Mouse (Mus musculus) CH12.LX (cell line): ENCODE measurements around the gene Qpctl. TPM values are rescaled to one million over a fixed set of nuclear protein-coding genes. Genes with fewer than 3 reads are reported as not detected.

Source experiments
- DNase-seq: peaks from one replicate; pipeline ENCODE4 v3.0.0-alpha.2; 2013; ENCODE audit errors: extremely low read depth
- H3K27ac ChIP-seq: 2 replicates; pipeline ENCODE4 v1.5.1; 2012; ENCODE audit warnings: low read depth, mild to moderate bottlenecking, control low read depth, moderate library complexity; ENCODE audit not compliant: insufficient read depth
- H3K27me3 ChIP-seq: replicated peaks from 2 replicates; pipeline ENCODE3; 2012; ENCODE audit warnings: inconsistent platforms
- H3K36me3 ChIP-seq, 2 experiments: replicated peaks in 1 of 2; 2 replicates each; pipeline versions ENCODE3 to v1.6.1; 2012; ENCODE audit warnings: inconsistent platforms in 1 of 2, low read length in 1 of 2, mild to moderate bottlenecking in 1 of 2, mixed read lengths in 1 of 2, moderate library complexity in 1 of 2; ENCODE audit not compliant: control insufficient read depth in 1 of 2, insufficient read depth in 1 of 2
- H3K4me1 ChIP-seq, 2 experiments: 2 replicates each; pipeline ENCODE4 v1.6.1; 2012; ENCODE audit warnings: inconsistent platforms in 1 of 2, moderate library complexity in 1 of 2; ENCODE audit not compliant: insufficient read depth in 2 of 2, control insufficient read depth in 1 of 2
- H3K4me2 ChIP-seq: 2 replicates; pipeline ENCODE4 v1.6.1; 2012; ENCODE audit warnings: low read depth, mild to moderate bottlenecking, control low read depth; ENCODE audit not compliant: poor library complexity, insufficient read depth, severe bottlenecking
- H3K4me3 ChIP-seq, 3 experiments: fragments of 150-350 bp in 1 of 3; sonication (generic) in 1 of 3; replicated peaks in 1 of 3; 2 replicates each; pipeline versions ENCODE3 to v1.5.1; 2011 to 2012; ENCODE audit warnings: low read depth in 2 of 3, low read length in 2 of 3, mild to moderate bottlenecking in 2 of 3, moderate library complexity in 2 of 3, control low read depth in 1 of 3, improper control_type of control experiment in 1 of 3, inconsistent platforms in 1 of 3, mixed read lengths in 1 of 3; ENCODE audit not compliant: poor library complexity in 1 of 3
- H3K79me2 ChIP-seq: replicated peaks from 2 replicates; pipeline ENCODE4 v1.6.1; 2012; ENCODE audit warnings: mild to moderate bottlenecking, moderate library complexity; ENCODE audit not compliant: control insufficient read depth, poor library complexity, insufficient read depth, severe bottlenecking; ENCODE audit errors: extremely low read depth
- H3K9ac ChIP-seq: 2 replicates; pipeline ENCODE4 v1.6.1; 2012; ENCODE audit warnings: low read depth, mild to moderate bottlenecking, control low read depth, moderate library complexity; ENCODE audit not compliant: insufficient read depth
- H3K9me3 ChIP-seq: replicated peaks from 2 replicates; pipeline ENCODE3; 2012; ENCODE audit warnings: low read length, inconsistent platforms, mixed read lengths
- CHD1 ChIP-seq: IDR thresholded peaks from 2 replicates; pipeline ENCODE4 v1.6.1; 2012; ENCODE audit warnings: low read depth, low read length, improper control_type of control experiment, inconsistent platforms
- E2F4 ChIP-seq: IDR thresholded peaks from 2 replicates; pipeline ENCODE4 v1.6.1; 2011; ENCODE audit warnings: low read depth, low read length, improper control_type of control experiment; ENCODE audit not compliant: insufficient replicate concordance
- ELF1 ChIP-seq: IDR thresholded peaks from 2 replicates; pipeline ENCODE4 v1.6.1; 2014; ENCODE audit warnings: low read depth, mild to moderate bottlenecking, inconsistent platforms, low read length, improper control_type of control experiment
- EP300 ChIP-seq: IDR thresholded peaks from 2 replicates; pipeline ENCODE4 v1.6.1; 2011; ENCODE audit warnings: low read length, improper control_type of control experiment
- ETS1 ChIP-seq: conservative IDR thresholded peaks from 2 replicates; pipeline ENCODE4 v1.6.1; 2012; ENCODE audit warnings: low read depth, mild to moderate bottlenecking, inconsistent platforms, low read length, improper control_type of control experiment, moderate library complexity
- GABPA ChIP-seq: IDR thresholded peaks from 2 replicates; pipeline ENCODE4 v1.6.1; 2012; ENCODE audit warnings: low read depth, low read length, improper control_type of control experiment, inconsistent platforms; ENCODE audit not compliant: insufficient replicate concordance
- JUN ChIP-seq: IDR thresholded peaks from 2 replicates; pipeline ENCODE4 v1.6.1; 2011; ENCODE audit warnings: low read depth, mild to moderate bottlenecking, low read length, improper control_type of control experiment, moderate library complexity; ENCODE audit not compliant: insufficient read depth
- JUND ChIP-seq: conservative IDR thresholded peaks from 2 replicates; pipeline ENCODE4 v1.6.1; 2011; ENCODE audit warnings: low read depth, low read length, improper control_type of control experiment
- MAFK ChIP-seq: IDR thresholded peaks from 2 replicates; pipeline ENCODE4 v1.6.1; 2011; ENCODE audit warnings: low read length, improper control_type of control experiment; ENCODE audit not compliant: insufficient replicate concordance
- MAX ChIP-seq: IDR thresholded peaks from 2 replicates; pipeline ENCODE4 v1.6.1; 2011; ENCODE audit warnings: low read length, improper control_type of control experiment
- MAZ ChIP-seq: IDR thresholded peaks from 2 replicates; pipeline ENCODE4 v1.6.1; 2012; ENCODE audit warnings: low read depth, mild to moderate bottlenecking, inconsistent platforms, low read length, improper control_type of control experiment, moderate library complexity
- MEF2A ChIP-seq: IDR thresholded peaks from 2 replicates; pipeline ENCODE4 v1.6.1; 2014; ENCODE audit warnings: low read depth, mild to moderate bottlenecking, inconsistent platforms, low read length, improper control_type of control experiment, borderline replicate concordance
- MXI1 ChIP-seq: IDR thresholded peaks from 2 replicates; pipeline ENCODE4 v1.6.1; 2011; ENCODE audit warnings: mild to moderate bottlenecking, low read depth, low read length, improper control_type of control experiment
- MYC ChIP-seq: IDR thresholded peaks from 2 replicates; pipeline ENCODE4 v1.6.1; 2011; ENCODE audit warnings: low read depth, mild to moderate bottlenecking, improper control_type of control experiment, low read length
- NELFE ChIP-seq: IDR thresholded peaks from 2 replicates; pipeline ENCODE4 v1.6.1; 2011; ENCODE audit warnings: low read depth, low read length, improper control_type of control experiment
- NRF1 ChIP-seq: IDR thresholded peaks from 2 replicates; pipeline ENCODE4 v1.6.1; 2014; ENCODE audit warnings: low read depth, mild to moderate bottlenecking, inconsistent platforms, low read length, improper control_type of control experiment, moderate library complexity
- POLR2AphosphoS2 ChIP-seq: IDR thresholded peaks from 2 replicates; pipeline ENCODE4 v1.6.1; 2011; ENCODE audit warnings: low read depth, low read length, improper control_type of control experiment
- RCOR1 ChIP-seq: conservative IDR thresholded peaks from 2 replicates; pipeline ENCODE4 v1.6.1; 2012; ENCODE audit warnings: low read depth, mild to moderate bottlenecking, inconsistent platforms, low read length, improper control_type of control experiment
- SIN3A ChIP-seq: IDR thresholded peaks from 2 replicates; pipeline ENCODE4 v1.6.1; 2012; ENCODE audit warnings: low read length, improper control_type of control experiment, inconsistent platforms
- UBTF ChIP-seq: IDR thresholded peaks from 2 replicates; pipeline ENCODE4 v1.6.1; 2012; ENCODE audit warnings: low read depth, mild to moderate bottlenecking, inconsistent platforms, low read length, improper control_type of control experiment, moderate library complexity
- USF2 ChIP-seq: conservative IDR thresholded peaks from 2 replicates; pipeline ENCODE4 v1.6.1; 2011; ENCODE audit warnings: low read depth, low read length, improper control_type of control experiment
- ZC3H11A ChIP-seq: IDR thresholded peaks from 2 replicates; pipeline ENCODE4 v1.6.1; 2012; ENCODE audit warnings: low read depth, mild to moderate bottlenecking, inconsistent platforms, low read length, improper control_type of control experiment
- ZKSCAN1 ChIP-seq: IDR thresholded peaks from 2 replicates; pipeline ENCODE4 v1.6.1; 2012; ENCODE audit warnings: low read depth, inconsistent platforms, low read length, improper control_type of control experiment, borderline replicate concordance
- dilution Hi-C: fragments of 300-500 bp; cut with MboI; formaldehyde crosslinking; loops from 2 replicates; pipeline ENCODE4 v1.14.3; 2020; ENCODE audit warnings: low sequenced_read_pairs; ENCODE audit not compliant: extremely low pct_unique_long_range_greater_than_20kb, extremely low pct_ligation_motif_present
- in situ Hi-C: fragments of 300-500 bp; cut with MboI; formaldehyde crosslinking; loops from 3 replicates; pipeline ENCODE4 v1.14.3; 2019; ENCODE audit warnings: low sequenced_read_pairs, low pct_ligation_motif_present, low pct_unique_long_range_greater_than_20kb, mixed read lengths
- polyA plus RNA-seq: library from polyadenylated mRNA; unstranded; fragments of >175 nt; gene quantifications from 2 replicates; pipeline ENCODE4 v1.2.1, GENCODE M21; 2012; ENCODE audit warnings: low read depth; ENCODE audit not compliant: insufficient read length
- total RNA-seq, 2 experiments: library from RNA; depleted of rRNA; stranded (reverse); fragments of 300-350 nt in 1 of 2; fragments of >200 nt in 1 of 2; gene quantifications; 2 replicates each; pipeline ENCODE4 v1.2.3; 2012 to 2014

Gene Qpctl
- total and polyA plus RNA-seq, 3 experiments: 5.2 to 9.8 (median 9.6) TPM

DNA sequence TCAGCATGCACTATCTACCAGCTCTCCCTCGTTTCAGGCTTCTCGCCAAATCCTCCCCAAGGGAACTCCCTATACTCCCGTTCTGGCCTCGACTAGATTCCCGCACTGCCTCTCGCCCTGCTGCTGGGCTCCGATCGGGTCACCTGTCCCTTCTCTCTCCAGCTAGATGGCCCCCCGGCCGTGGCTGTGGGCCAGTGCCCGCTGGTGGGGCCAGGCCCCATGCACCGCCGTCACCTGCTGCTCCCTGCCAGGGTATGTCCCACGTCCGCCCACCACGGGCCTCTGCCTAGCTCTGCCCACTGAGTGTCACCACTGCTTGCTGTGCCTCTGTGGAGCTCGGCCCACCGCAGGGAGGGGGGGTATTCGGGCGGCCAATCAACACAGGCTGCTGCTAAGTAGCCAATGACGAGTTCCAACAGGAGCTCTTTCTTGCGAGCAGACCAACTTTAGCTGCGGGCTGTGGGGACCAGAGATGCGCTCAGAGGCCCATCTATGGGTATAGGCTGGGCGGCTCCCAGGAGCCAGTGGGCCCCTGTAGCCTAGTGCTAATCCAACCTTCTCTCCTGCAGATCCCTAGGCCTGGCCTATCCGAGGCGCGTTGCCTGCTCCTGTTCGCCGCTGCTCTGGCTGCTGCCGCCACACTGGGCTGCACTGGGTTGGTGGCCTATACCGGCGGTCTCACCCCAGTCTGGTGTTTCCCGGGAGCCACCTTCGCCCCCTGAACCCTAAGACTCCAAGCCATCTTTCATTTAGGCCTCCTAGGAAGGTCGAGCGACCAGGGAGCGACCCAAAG, 56.5 kb downstream of the Qpctl start:
- Histone ChIP-seq H3K9ac (0 out of 2 replicates have a peak overlapping the region, but pooled peaks have one; percentile 3), H3K27ac (no peak overlapping the region), H3K4me3 (peak overlapping the region in 1 of 3 experiments; percentile 23), H3K4me2 (peak overlapping the region; percentile 76), H3K27me3 (peaks cover 82% of the 10 kb centered on the region), H3K9me3 (no peaks in the 10 kb centered on the region), H3K36me3 (no peaks in the 10 kb centered on the region), H3K4me1 (peaks cover 5 to 28% of the 10 kb centered on the region in 2 experiments; a peak in 3 of 4 replicates), H3K79me2 (no peaks in the 10 kb centered on the region)
- no peak for DNase-seq
- dilution Hi-C loops (no loop called here), in situ Hi-C loops (no loop called here)
- TF ChIP-seq JUN (no peak), UBTF (no peak), MAX (no peak), RCOR1 (no peak), NELFE (no peak), USF2 (no peak), MYC (no peak), JUND (no peak), EP300 (no peak), ZKSCAN1 (no peak), SIN3A (no peak), MXI1 (no peak), MAZ (no peak), E2F4 (no peak), CHD1 (no peak), GABPA (no peak), ETS1 (no peak)

GRCm38 (mm10) chr7:19091913-19092312, 57.2 kb downstream of the Qpctl start:
- dilution Hi-C loops: no loop called here
- Histone ChIP-seq H3K4me1 (peaks cover 5 to 29% of the 10 kb centered on the region in 2 experiments; a peak in 3 of 4 replicates), H3K4me3 (no peak overlapping the region), H3K9ac (no peak overlapping the region), H3K4me2 (no peak overlapping the region), H3K27ac (no peak overlapping the region), H3K9me3 (no peaks in the 10 kb centered on the region), H3K79me2 (no peaks in the 10 kb centered on the region), H3K36me3 (no peaks in the 10 kb centered on the region), H3K27me3 (peaks cover 82% of the 10 kb centered on the region)
- DNase-seq: no peak
- no peak for TF ChIP-seq ELF1
- no peak for TF ChIP-seq NRF1
- TF ChIP-seq MEF2A: no peak
- no peak for TF ChIP-seq POLR2AphosphoS2
- TF ChIP-seq JUND: no peak
- no peak for TF ChIP-seq MAZ
- no peak for TF ChIP-seq ETS1
- no peak for TF ChIP-seq MAFK
- no peak for TF ChIP-seq ZKSCAN1
- TF ChIP-seq ZC3H11A: no peak
- no peak for TF ChIP-seq UBTF
- no peak for TF ChIP-seq MYC
- in situ Hi-C loops: no loop called here
